9 mouse cellular contexts compared by ENCODE assay signal in genomic region chr2:157434041-157434440, GRCm38 (mm10). TPM values are rescaled to one million over a fixed set of nuclear protein-coding genes. Genes with fewer than 3 reads are reported as not detected.
A peak's percentile ranks its signal among the peaks of the same experiment; 100 is the strongest.
DNase-seq lines count a peak whose midpoint lies in the region; ATAC-seq and TF ChIP-seq lines count a peak whose summit lies in the region.
"Had no signal": no experiment of that assay in that cellular context is flagged by ENCODE, and none has a peak within 500 bp of the region (broad histone marks: within the 10 kb centered on the region; RNA-seq: fewer than 3 reads in every experiment).

No protein-coding gene starts in this region.

- no peak for DNase-seq in gastrocnemius, adult 2 months
- no peak for DNase-seq in gastrocnemius, adult 8-10 months (ENCODE audit: low spot score in 2 of 2)
- no peak for DNase-seq in hindbrain, embryonic 14.5 days (ENCODE audit: low spot score)
- no peak for DNase-seq in spleen, adult 18-20 months
- DNase-seq in thymus, postnatal 25 days, result no peak
- no peak for DNase-seq in spleen, adult 12 weeks (ENCODE audit: low spot score)

- no peak for TF ChIP-seq EP300 in ES-Bruce4 (IDR thresholded peaks at IDR 0.05; ENCODE audit: insufficient read depth, low read depth, low read length)

- ATAC-seq in hindbrain, embryonic 14.5 days (ENCODE audit: low FRiP score), result no peak
- no peak for ATAC-seq in limb, embryonic 12.5 days (ENCODE audit: insufficient number of reproducible peaks, insufficient read depth, low FRiP score, low TSS enrichment, low read depth)

- H3K36me3 ChIP-seq in ES-Bruce4 (ENCODE audit: control insufficient read depth, insufficient read depth, low read length, poor library complexity, severe bottlenecking), result no peaks in the 10 kb centered on the region
- peaks cover 23% of the 10 kb centered on the region for H3K36me3 ChIP-seq in hindbrain, embryonic 14.5 days (replicated peaks; ENCODE audit: control insufficient read depth, insufficient read depth)
- peaks cover 80% of the 10 kb centered on the region for H3K36me3 ChIP-seq in limb, embryonic 12.5 days

- TF ChIP-seq CTCF in gastrocnemius, adult 2 months (IDR thresholded peaks at IDR 0.05), result no peak
- TF ChIP-seq CTCF in ES-Bruce4 (IDR thresholded peaks at IDR 0.05; ENCODE audit: low read depth, low read length), result no peak

- H3K27me3 ChIP-seq in ES-Bruce4 (ENCODE audit: control insufficient read depth, insufficient read depth, low read length, poor library complexity, severe bottlenecking), result no peaks in the 10 kb centered on the region
- H3K27me3 ChIP-seq in hindbrain, embryonic 14.5 days (ENCODE audit: control insufficient read depth, insufficient read depth, low read length), result no peaks in the 10 kb centered on the region
- no peaks in the 10 kb centered on the region for H3K27me3 ChIP-seq in limb, embryonic 12.5 days

- peaks cover 20% of the 10 kb centered on the region for H3K4me1 ChIP-seq in ES-Bruce4 (ENCODE audit: control insufficient read depth, insufficient read depth, low read length)
- peaks cover 47% of the 10 kb centered on the region for H3K4me1 ChIP-seq in hindbrain, embryonic 14.5 days (replicated peaks; ENCODE audit: control insufficient read depth, insufficient read depth, low read length)
- H3K4me1 ChIP-seq in limb, embryonic 12.5 days (replicated peaks), result peaks cover 58% of the 10 kb centered on the region

- H3K27ac ChIP-seq in gastrocnemius, adult 2 months, result 0 out of 2 replicates have a peak overlapping the region, but pooled peaks have one; percentile 16
- peak overlapping the region; percentile 76 for H3K27ac ChIP-seq in ES-Bruce4 (ENCODE audit: insufficient read depth, low read length)
- H3K27ac ChIP-seq in hindbrain, embryonic 14.5 days, result peak overlapping the region; percentile 67
- H3K27ac ChIP-seq in limb, embryonic 12.5 days, result peak overlapping the region; percentile 91

- H3K4me2 ChIP-seq in hindbrain, embryonic 14.5 days (replicated peaks), result no peak overlapping the region
- H3K4me2 ChIP-seq in limb, embryonic 12.5 days, result peak overlapping the region; percentile 17; the same call in 1 of the 2 replicates

- H3K9ac ChIP-seq in ES-Bruce4 (ENCODE audit: low read depth, poor library complexity, severe bottlenecking), result 0 out of 2 replicates have a peak overlapping the region, but pooled peaks have one; percentile 17
- H3K9ac ChIP-seq in hindbrain, embryonic 14.5 days, result peak overlapping the region; percentile 39
- H3K9ac ChIP-seq in limb, embryonic 12.5 days (replicated peaks), result no peak overlapping the region; the same call in 1 of the 2 replicates

- TF ChIP-seq POLR2A in ES-Bruce4 (IDR thresholded peaks at IDR 0.05; ENCODE audit: insufficient read depth, low read length), result no peak

- 42% methylated on average over 9 of the region's 9 CpGs for WGBS in hindbrain, embryonic 14.5 days
- WGBS in limb, embryonic 12.5 days, result 25% methylated on average over 9 of the region's 9 CpGs

- intact Hi-C loops in gastrocnemius, adult 2 months (cut with DNase I), result no loop called here

- H3K4me3 ChIP-seq in gastrocnemius, adult 2 months, result no peak overlapping the region
- no peak overlapping the region for H3K4me3 ChIP-seq in ES-Bruce4 (ENCODE audit: low read depth, low read length)
- no peak overlapping the region for H3K4me3 ChIP-seq in hindbrain, embryonic 14.5 days (replicated peaks; ENCODE audit: low read length)
- no peak overlapping the region for H3K4me3 ChIP-seq in limb, embryonic 12.5 days (replicated peaks)
- H3K4me3 ChIP-seq: erythroblast, embryonic 14.5 days had no signal

- no peaks in the 10 kb centered on the region for H3K9me3 ChIP-seq in ES-Bruce4 (replicated peaks; ENCODE audit: control insufficient read depth, insufficient read depth, low read length, poor library complexity, severe bottlenecking)
- no peaks in the 10 kb centered on the region for H3K9me3 ChIP-seq in hindbrain, embryonic 14.5 days (ENCODE audit: control insufficient read depth, low read length)
- no peaks in the 10 kb centered on the region for H3K9me3 ChIP-seq in limb, embryonic 12.5 days

RNA-seq across cellular contexts. Expression of gene Src, which starts 15.8 kb away (rescaled TPM):
- total RNA-seq in gastrocnemius, adult 2 months (2021), result 1 to 10 TPM; 2.2 to 2.8 TPM
- total RNA-seq in gastrocnemius, adult 8-10 months (2022), result 1 to 10 TPM; 1.3 to 2.3 (median 1.7) TPM
- 53.4 and 54.7 TPM in 2 replicates for polyA plus RNA-seq in ES-Bruce4 (2011; ENCODE audit: insufficient read depth, insufficient read length, low read depth, missing spikeins)
- 24.8 and 30.1 TPM in 2 replicates for polyA plus RNA-seq in hindbrain, embryonic 14.5 days (2014; fragmentation: Nextera tagmentation; extraction: Ambion mirVana)
- polyA plus RNA-seq in limb, embryonic 12.5 days (2016; fragmentation: Nextera tagmentation; extraction: Ambion mirVana), result 30.3 and 35.3 TPM in 2 replicates

Comparison
In these comparisons a context has a peak if more than half of its experiments do, and no peak if none do; other contexts are left out.
1. H3K27ac ChIP-seq: peak in every context shown above with its lines; median percentile 91 in limb, embryonic 12.5 days; 76 in ES-Bruce4; 67 in hindbrain, embryonic 14.5 days; 16 in gastrocnemius, adult 2 months.